Mouse (Mus musculus) urinary bladder, postnatal 36 days (tissue): Measurements from ENCODE around the gene Efemp2.

Experiments used
- DNase-seq, 2 experiments: peaks; one replicate each; pipeline ENCODE4 v3.0.0; 2022; ENCODE audit warnings: low spot score in 2 of 2, mixed read lengths in 1 of 2

Gene Efemp2

DNA sequence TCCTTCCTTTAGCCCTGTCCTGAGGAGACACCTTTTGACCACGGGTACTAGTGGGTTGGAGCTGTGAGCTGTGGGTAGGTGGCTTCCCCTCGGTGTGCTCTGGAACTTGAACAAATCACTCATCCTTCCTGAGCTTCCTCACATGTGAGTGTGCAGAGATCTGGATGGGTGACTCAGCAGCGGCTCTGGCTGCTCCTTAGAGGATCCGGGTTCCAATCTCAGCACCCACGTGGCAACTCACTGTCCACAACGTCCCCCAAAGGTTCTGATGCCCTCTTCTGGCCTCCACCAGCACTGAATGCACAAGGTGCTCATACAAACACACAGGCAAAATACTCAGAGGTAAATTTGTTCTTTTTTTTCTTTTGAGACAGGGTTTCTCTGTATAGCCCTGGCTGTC, 22.0 kb upstream of the Efemp2 start:
- DNase-seq = no peak

DNA sequence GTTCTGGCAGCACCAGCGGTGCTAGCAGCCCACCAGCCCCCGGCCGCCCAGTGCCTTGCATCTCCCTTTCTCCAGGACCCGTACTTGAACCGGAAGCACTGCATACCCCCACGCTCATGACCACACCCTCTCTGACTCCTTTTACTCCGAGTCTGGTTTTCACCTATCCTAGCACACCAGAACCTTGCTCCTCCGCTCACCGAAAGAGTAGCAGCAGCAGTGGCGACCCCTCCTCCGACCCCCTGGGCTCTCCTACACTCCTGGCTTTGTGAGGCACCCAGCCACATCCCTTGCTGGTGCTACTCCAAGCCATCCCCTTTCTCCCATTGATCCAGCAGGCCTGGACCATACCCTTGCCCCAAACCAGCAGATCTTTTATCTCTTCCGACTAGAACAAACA, 18.7 kb upstream of the Efemp2 start:
- no peak for DNase-seq

DNA sequence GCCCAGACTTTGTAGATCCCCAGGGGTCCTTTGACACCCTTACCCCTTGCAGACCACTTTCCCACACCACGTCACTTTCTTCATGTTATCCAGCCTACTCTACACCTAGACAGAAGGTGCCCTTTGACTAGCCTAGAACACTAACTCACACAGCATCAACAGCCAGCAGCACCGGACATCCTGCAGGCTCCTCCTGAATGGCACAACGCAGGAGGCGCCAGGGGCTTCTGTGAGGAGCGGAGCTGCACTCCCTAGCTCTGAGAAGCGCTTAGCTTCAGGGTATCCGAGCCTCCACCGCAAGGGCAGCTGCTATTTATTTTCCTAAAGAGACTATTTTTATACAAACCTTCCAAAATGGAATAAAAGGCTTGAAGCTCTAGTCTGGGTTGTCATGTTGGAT, 18.2 kb upstream of the Efemp2 start:
- no peak for DNase-seq

DNA sequence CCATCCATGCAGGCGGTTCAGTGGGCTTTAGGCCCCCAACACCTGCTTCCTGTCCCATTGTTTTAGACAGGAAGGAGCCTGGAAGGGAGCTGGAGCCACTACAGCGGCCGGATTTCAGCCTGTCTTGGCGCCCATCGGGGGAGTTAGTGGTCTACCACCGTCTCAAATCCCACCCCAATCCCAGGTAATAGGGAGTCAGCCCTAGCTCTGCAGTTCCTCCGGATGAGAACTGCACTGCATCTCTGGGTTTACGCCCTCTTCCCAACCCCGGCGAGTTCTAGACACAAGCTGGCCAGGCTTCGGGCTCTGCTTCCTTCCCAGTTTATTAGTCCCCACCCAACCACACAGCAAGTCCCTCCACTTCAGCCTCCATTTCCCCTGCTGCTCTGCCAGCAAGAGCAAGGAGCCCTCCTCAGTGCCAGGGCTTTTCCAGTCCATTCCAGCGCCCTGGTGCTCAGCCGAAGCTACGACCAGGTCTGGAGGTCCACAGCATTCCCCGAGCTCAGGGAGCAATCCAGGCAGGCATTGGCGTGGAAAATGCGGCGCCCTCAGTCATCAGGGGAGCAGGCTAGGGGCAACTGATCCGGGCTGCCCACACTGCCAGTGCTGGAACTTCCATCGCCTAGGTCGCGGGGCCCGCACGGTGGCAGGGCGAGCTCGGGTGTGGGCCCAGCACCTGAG, 17.4 kb upstream of the Efemp2 start:
- DNase-seq = no peak

DNA sequence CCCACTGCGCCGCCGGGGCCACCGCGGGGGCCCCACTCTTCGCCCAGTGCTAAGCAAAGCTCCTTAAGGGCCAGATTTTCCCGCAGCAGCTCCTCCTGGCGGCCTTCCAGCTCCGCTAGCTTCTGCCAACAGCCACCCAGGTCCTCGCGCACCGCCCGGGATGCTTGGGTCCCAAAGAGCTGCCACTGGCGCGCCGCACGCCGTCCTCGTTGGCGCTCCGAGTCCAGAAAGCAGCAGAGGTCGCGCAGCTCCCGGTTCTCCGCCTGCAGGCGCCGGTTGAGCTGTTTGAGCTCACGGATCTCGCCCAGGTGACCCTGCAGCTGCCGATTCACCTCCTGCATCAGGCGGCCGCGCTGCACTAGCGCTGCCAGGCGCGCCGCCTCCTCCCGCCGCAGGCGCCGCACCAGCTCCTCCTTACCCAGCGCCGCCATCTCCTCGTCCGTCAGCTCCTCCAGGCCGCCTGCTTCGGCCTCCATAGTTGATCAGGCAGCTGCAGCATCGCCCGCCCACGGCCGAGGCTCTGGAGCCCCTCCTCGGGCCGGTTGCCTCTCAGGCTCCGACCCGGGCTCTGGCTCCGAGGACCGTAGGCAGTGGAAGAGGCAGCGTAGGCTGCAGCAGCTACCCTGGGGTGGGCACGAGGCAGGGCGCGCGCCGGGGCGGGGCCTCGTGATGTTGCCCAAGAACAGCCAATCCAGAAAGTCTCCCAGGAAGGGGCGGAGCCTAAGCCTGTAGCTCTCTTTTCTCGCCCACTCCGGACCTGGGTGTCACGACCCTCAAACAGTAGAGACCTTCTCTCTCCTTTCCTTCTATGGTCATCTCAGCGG, 16.6 kb upstream of the Efemp2 start:
- peak; percentile 94 to 95 for DNase-seq

DNA sequence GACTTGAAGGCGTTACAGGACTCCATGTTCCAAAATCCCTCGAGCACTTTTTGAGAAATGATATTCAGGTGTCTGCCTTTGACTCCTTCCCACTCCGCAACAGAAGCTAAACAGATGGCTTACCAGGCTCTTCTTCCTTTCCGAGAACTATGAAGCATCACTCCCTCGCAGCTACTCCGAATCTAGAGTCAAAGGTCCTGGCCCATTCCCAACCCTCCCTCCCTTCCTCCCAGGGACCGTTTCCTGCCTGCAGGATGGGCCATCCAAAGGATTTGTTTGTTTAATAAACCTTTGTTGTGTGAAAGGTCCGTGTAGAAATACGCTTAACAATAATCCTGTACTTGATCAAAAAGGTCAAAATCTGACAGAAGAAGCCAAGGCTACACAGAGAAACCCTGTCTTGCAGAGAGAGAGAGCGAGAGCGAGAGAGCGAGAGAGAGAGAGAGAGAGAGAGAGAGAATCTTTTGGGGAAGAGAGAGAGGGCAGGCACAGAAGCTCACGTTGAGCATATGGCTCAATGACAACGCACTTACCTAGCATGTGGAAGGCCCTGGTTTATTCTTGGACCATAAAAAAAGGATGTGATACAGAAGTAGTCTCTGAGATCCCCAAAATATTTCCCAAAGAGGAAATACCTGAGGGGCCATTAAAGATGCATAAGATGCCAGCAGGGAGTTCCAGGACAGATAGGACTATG, 15.9 kb upstream of the Efemp2 start, which contains the start of gene Ccdc85b:
Ccdc85b (minus strand) TSS at position 149 of the 697 bp plus-strand sequence.
- DNase-seq = no peak

DNA sequence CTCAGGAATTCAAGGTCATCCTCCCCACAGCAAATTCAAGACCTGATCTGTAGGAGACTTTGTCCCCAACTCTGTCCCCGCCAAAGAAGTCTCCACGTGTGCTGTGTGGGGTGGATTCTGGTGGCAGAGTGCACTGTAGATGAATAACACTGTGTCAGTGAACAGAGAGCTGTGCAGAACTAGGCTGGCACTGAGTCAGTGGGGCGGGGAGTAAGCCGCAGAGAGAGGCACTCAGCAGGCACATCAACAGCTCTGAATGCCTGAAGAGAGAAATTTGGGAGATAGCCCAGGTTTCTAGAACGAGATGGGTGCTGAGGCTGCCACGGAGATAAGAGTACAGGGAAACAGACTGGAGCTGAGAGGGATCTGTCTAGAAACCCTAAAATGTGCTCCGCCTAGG, 14.7 kb upstream of the Efemp2 start:
- no peak for DNase-seq

DNA sequence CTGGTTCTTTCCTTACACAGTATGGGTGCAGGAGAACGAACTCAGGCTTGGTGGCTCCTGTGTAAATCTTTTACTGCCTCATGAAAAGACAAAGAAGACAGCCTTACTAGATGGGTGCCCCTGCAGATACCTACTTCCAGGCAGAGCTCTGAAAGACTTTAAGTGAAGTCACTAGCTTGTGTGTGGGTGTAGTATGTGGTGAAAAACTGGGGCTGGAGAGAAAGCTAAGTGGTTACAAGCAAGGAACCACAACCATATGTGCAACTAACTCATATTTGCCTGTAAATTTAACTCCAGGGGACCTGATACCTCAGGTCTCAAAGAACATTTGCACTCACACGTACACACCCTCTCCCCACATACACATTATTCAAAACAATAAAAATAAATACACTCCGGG, 13.9 kb upstream of the Efemp2 start:
- DNase-seq = no peak

DNA sequence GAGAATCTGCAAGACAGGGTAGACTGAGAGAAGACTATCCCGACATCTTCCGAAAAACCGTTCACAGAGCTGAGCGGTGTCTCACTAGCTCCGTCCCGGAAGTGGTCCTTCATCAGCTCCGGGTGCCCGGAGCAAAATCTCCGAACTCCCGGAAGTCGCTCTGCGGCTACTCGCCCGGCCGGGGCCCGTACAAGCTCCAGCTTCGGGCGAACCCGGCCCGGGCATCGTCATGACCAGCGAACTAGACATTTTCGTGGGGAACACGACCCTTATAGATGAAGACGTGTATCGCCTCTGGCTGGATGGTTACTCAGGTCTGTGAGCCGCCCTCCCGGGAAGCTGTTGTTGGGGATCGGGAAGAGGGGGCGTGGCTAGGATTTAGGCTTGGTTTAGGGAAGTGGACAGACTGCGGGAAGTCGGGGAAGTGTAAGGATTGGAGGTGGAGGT, 13.3 kb upstream of the Efemp2 start, which contains the start of gene Fibp:
Fibp (plus strand) TSS at position 151 of the 447 bp plus-strand sequence.
- peak; percentile 88 to 90 for DNase-seq

DNA sequence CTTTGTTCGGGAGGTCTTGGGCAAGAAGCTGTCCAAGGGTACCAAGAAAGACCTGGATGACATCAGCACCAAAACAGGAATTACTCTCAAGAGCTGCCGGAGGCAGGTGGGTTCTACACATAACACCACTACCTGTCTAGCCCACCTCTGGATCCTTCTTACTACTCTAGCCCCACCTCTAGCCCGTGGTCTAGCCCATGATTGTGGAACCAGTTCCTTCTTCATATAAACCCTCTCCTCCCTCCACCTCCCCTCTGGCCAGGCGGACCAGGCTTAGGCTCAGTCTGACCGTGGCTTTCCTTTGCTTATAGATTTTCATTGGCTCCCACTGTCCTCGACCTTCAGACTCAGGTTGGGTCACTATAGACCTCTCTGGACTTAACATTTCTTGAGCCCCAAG, 12.3 kb upstream of the Efemp2 start:
- no peak for DNase-seq

DNA sequence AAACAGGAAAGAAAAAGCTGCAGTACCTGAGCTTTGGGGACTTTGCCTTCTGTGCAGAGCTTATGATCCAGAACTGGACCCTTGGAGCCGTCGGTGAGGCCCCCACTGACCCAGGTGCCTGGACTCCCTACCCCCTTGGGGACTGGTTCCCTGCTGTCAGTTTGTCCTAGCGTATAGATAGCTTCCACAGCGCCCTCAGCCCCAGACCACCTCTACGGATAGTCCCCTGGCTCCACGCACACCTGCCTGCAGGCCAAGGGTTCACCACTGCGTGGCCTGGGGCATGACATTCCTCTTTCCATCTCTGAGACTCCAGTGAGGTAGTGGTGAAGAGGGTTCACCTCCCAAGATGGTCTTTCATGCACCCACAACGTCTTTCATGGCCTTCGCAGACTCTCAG, 10.5 kb upstream of the Efemp2 start:
- no peak for DNase-seq

DNA sequence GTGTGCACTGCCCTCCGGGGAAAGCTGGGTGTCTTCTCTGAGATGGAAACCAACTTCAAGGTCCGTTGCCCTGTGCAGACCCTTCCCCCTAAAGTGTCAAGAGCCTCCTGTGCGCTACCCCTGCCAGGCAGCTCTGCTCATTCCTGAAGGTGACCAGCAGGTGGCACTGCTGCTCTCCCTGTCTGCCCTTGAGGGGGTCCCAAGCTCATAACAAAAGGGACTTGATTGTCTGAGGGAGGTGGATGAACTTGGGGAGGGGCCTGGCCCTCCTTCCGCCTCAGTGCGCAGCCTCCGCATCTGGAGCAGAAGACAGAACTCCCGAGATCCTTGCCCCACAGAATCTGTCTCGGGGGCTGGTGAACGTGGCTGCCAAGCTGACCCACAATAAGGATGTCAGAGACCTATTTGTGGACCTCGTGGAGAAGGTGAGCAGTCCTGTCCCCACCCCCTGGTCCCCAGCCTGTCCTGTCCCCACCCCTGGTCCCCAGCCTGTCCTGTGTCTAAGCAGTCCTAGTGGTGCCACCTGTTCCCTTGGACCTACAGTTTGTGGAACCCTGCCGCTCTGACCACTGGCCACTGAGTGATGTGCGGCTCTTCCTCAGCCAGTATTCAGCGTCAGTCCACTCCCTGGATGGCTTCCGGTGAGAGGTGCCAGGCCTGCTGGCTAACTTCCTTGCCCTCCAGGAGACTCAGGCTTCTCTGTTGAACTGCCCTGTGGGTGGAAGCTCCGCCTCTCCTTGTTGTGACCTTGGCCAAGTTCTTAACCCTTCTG, 9.8 kb upstream of the Efemp2 start:
- no peak for DNase-seq

DNA sequence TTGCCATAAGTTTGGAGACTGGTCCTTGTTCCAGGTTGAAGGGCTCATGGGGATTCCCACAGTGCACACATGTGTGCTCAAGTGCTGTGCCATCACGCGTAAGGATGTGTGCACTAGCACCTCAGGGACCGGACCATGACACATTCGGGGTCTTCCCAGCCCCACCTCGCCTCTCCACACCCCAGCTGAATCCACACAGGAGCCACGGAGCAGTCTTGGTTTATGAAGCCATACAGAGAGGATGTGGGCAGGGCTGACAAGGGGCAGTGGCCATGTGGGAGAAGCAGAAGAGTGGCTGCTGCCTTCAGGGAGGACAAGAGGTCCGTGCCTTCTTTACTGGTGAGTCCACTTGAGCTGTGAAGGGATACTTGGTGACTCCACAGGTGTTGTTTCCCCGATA, 8.7 kb upstream of the Efemp2 start:
- no peak for DNase-seq

DNA sequence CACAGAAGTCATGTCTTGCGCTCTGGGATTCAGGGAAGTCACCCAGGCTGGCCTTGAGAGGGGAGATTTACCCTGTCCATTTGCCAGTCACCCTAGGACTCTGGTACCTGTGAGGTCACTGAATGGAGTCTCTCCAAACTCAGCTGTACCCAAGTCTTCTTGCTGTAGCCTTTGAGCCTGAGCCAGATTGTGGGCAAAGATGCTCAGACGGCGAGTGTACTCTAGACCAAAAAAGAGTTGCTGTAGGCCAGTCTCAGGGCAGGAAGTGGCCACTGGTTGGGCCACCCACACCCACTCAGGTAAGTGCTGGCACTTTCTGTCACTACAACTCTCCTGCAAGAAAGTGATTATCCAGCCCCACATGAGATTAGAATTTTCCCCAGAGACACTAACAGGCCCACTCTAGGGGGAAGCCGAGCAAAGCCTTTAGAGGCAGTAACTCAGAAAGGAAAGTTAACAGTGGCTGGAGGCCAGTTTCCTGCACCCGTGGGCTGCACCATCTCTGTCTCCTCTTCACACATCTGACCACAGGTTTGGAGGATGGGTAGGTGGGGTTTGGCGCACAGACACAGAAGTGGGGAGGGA, 6.7 kb upstream of the Efemp2 start:
- no peak for DNase-seq

DNA sequence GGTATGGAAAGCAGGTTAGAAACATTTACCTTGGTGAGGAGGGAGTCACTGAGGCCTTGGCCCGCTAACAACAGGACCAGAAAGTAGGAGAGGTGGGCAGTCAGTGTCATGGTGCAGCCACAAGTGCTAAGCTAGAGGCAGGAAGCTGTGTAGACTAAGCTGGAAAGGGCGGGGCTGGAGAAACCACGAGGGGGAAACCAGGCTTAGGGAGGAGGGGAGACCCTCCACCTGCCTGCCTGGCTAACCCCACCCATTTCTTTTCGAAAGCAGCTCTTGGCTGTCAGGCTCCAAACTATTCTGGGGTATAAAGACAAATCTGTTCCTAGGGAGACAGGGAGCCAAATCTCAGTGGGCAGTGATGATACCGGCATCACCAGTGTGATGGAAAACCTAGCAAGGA, 5.4 kb upstream of the Efemp2 start, which contains the start of gene Ctsw:
Ctsw (minus strand) TSS at position 134 of the 400 bp plus-strand sequence.
- DNase-seq = no peak

DNA sequence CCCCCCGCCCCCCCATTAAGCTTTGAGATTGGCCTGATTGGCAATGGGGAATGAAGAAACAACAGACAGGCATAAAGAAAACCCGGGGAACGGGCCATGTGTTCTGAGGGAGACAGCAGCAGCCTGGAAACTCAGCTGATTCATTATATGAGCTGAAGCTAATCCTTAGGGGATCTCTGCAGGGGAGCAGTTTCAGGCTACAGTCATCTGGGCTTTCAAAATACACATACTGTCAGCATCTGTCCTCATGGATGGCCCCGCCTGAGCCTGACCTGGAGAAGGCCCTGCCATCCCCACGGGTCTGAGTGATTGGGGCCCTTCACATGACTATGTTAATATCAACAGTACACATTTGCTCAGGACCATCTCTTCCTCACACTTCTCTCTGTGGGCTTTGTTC, 1.9 kb upstream of the Efemp2 start:
- no peak for DNase-seq

DNA sequence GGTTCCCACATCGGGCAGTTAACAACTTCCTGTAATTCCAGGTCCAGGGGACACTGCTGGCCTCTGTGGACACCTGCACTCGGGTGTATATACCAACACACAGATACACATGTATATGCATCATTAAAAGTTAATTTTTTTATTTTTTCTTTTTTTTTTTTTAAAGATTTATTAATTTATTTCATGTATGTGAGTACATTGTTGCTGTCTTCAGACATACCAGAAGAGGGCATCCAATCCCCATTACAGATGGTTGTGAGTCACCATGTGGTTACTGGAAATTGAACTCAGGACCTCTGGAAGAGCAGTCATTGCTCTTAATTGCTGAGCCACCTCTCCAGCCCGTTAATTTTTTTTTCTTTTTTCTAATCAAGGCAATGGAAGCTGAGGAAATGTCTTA, 897 bp upstream of the Efemp2 start:
- no peak for DNase-seq

DNA sequence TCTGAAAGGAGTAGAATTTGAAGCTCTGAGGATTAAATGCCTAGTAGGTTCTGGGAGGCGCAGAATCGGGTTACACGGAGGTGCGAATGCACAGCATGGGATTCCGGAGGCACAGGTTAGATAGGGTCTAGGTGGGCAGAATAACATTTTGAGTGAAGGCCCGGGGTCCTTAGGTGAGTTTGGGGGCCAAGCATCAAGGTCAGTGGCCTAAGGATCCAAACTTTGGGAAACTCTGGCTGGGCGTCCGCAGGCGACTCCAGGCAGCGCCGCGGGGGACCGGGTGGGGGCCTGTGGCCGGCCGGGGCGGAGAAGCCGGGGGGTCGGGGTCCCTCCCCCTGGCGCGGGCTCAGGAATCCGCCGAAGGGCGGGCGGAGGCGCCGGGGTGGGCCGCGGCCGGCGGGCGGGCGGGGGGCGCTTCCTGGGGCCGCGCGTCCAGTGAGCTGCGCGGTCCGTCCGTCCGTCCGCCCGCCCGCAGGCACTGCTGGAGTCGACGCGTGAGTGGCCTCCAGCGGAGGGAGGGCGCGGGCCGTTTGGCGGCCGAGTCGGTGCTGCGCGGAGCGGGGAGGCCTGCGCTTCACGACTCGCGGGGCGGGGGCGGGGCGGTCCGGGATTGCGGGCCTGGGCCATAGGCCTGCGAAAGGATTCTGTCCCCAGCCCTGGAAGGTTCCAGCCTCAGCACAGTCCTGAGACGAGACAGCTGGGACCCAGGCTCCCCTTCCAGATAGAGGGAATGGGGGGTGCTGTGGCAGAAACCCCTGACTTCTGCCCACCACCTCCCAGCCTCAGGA, 721 bp downstream of the Efemp2 start:
- peak in 1 of 2 experiments; percentile 15 for DNase-seq

DNA sequence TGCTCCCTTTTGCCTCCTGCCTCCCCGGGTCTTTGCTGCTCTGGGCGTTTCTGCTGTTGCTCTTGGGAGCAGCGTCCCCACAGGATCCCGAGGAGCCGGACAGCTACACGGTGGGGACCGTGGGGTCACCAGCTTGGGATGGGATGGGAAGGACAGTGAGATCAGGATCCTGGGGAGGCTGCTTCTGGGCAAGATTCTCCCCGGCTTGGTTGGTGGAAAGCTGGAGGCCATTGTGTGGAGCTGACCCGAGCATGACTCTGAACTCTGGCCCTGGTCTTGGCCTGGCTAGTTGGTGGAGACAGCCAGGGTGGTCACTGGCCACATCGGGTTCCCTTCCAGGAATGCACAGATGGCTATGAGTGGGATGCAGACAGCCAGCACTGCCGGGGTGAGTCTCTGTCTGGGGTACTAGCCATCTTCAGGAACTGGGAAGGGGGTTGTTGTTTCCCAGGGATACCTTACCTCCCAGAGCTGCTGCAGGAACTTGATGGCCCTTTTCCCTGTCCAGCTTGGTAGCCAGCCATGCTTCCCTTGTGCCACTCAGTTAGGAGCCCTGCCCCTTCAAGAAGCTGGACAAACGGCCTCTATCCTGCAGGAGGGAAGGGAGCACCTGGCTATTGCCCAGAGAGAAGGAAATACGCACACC, 1.4 kb downstream of the Efemp2 start:
- DNase-seq = no peak
